Mouse (Mus musculus) liver, embryonic 14.5 days (tissue): ENCODE measurements at regions not wholly inside any gene's neighbourhood (a gene's known extent, or its start where the extent isn't known, plus 50 kb on each side); places are given as distances from the start of the nearest gene placed in this dataset.

Experiments used
- ATAC-seq: fragments of 200-750 bp; cut with Nextera tagmentation; 2 replicates; pipeline ENCODE4 v1.8.0; 2017; ENCODE audit warnings: moderate number of reproducible peaks, mild to moderate bottlenecking, moderate library complexity; ENCODE audit not compliant: insufficient read depth
- DNase-seq, 3 experiments: peaks; one replicate each; pipeline ENCODE4 v3.0.0-alpha.2; 2012 to 2013; ENCODE audit warnings: low read depth in 3 of 3, low spot score in 3 of 3
- H3K27ac ChIP-seq: fragments of 300-500 bp; sonication (generic); 2 replicates; pipeline ENCODE4 v1.5.1; 2014; ENCODE audit warnings: moderate library complexity, mild to moderate bottlenecking, control low read depth, inconsistent platforms
- H3K27me3 ChIP-seq: fragments of 300-500 bp; sonication (generic); 2 replicates; pipeline ENCODE4 v1.6.1; 2014; ENCODE audit warnings: mild to moderate bottlenecking, low read length, moderate library complexity; ENCODE audit not compliant: control insufficient read depth, insufficient read depth
- H3K36me3 ChIP-seq: fragments of 300-500 bp; sonication (generic); replicated peaks from 2 replicates; pipeline ENCODE4 v1.6.1; 2014; ENCODE audit warnings: low read depth; ENCODE audit not compliant: control insufficient read depth, insufficient read depth
- H3K4me1 ChIP-seq, 2 experiments: fragments of 200-500 bp in 1 of 2; fragments of 300-500 bp in 1 of 2; sonication (generic) in 1 of 2; replicated peaks; 2 replicates each; pipeline ENCODE4 v1.6.1; 2012 to 2014; ENCODE audit warnings: antibody characterized with exemption in 1 of 2, inconsistent platforms in 1 of 2, low read length in 1 of 2; ENCODE audit not compliant: control insufficient read depth in 2 of 2, insufficient read depth in 2 of 2
- H3K4me2 ChIP-seq: fragments of 300-500 bp; sonication (generic); 2 replicates; pipeline ENCODE4 v1.6.1; 2014; ENCODE audit warnings: low read depth, mild to moderate bottlenecking, control low read depth, moderate library complexity
- H3K4me3 ChIP-seq, 2 experiments: fragments of 200-500 bp in 1 of 2; fragments of 300-500 bp in 1 of 2; sonication (generic) in 1 of 2; 2 replicates each; pipeline ENCODE4 v1.5.1; 2012 to 2014; ENCODE audit warnings: low read depth in 2 of 2, low read length in 2 of 2, mild to moderate bottlenecking in 2 of 2, control low read depth in 1 of 2, inconsistent platforms in 1 of 2, moderate library complexity in 1 of 2; ENCODE audit not compliant: insufficient read depth in 1 of 2
- H3K9ac ChIP-seq: fragments of 300-500 bp; sonication (generic); replicated peaks from 2 replicates; pipeline ENCODE4 v1.6.1; 2014; ENCODE audit warnings: mild to moderate bottlenecking, control low read depth, moderate library complexity
- H3K9me3 ChIP-seq: fragments of 300-500 bp; sonication (generic); 2 replicates; pipeline ENCODE4 v1.6.1; 2016; ENCODE audit warnings: low read length, mixed read lengths; ENCODE audit not compliant: control insufficient read depth
- CTCF ChIP-seq: IDR thresholded peaks from 2 replicates; pipeline ENCODE4 v1.5.1; 2016; ENCODE audit warnings: antibody characterized with exemption, low read depth, control low read depth
- EP300 ChIP-seq: IDR thresholded peaks from 2 replicates; pipeline ENCODE4 v1.6.1; 2016; ENCODE audit warnings: antibody characterized with exemption, low read depth
- WGBS: fragments of 180-500 bp; shearing (Covaris S2); extraction: QIAGEN DNeasy Blood & Tissue Kit; methylation state at CpG from one replicate; pipeline ENCODE4 v1.1.7; 2014; ENCODE audit not compliant: insufficient replicate concordance; 5-methylcytosine and 5-hydroxymethylcytosine counted together

- no peak overlapping the region for H3K9ac ChIP-seq
- no peak for ATAC-seq
- TF ChIP-seq EP300 (no peak), CTCF (no peak)
- no peaks in the 10 kb centered on the region for H3K27me3 ChIP-seq
- H3K9me3 ChIP-seq: no peaks in the 10 kb centered on the region
- no peak overlapping the region for H3K4me3 ChIP-seq
- H3K4me1 ChIP-seq: no peaks in the 10 kb centered on the region
- no peak overlapping the region for H3K27ac ChIP-seq
- DNase-seq: no peak
- WGBS: 39% methylated on average over 3 of the region's 3 CpGs
- H3K36me3 ChIP-seq: no peaks in the 10 kb centered on the region
- no peak overlapping the region for H3K4me2 ChIP-seq
Measured at GRCm38 (mm10) chr3:149736069-149736468, 745.7 kb upstream of the Adgrl2 start.

GRCm38 (mm10) chr3:149726212-149726611 is 735.9 kb upstream of the Adgrl2 start:
- no peak for ATAC-seq
- Histone ChIP-seq H3K4me3 (no peak overlapping the region), H3K27ac (no peak overlapping the region), H3K27me3 (no peaks in the 10 kb centered on the region), H3K4me1 (no peaks in the 10 kb centered on the region), H3K9ac (no peak overlapping the region), H3K4me2 (no peak overlapping the region), H3K9me3 (no peaks in the 10 kb centered on the region), H3K36me3 (no peaks in the 10 kb centered on the region)
- DNase-seq: no peak
- TF ChIP-seq EP300 (no peak), CTCF (no peak)
- 60% methylated on average over 4 of the region's 4 CpGs for WGBS

- H3K9me3 ChIP-seq: no peaks in the 10 kb centered on the region
- H3K27me3 ChIP-seq: no peaks in the 10 kb centered on the region
- no peak overlapping the region for H3K9ac ChIP-seq
- H3K27ac ChIP-seq: no peak overlapping the region
- DNase-seq (no peak), ATAC-seq (no peak)
- H3K36me3 ChIP-seq: no peaks in the 10 kb centered on the region
- TF ChIP-seq CTCF: no peak
- TF ChIP-seq EP300: no peak
- WGBS: 63% methylated on average over 3 of the region's 3 CpGs
- H3K4me2 ChIP-seq: no peak overlapping the region
- H3K4me3 ChIP-seq: no peak overlapping the region
- H3K4me1 ChIP-seq: no peaks in the 10 kb centered on the region
Measured at GRCm38 (mm10) chr3:149724879-149725278, 734.5 kb upstream of the Adgrl2 start.

- DNase-seq: no peak
- ATAC-seq: no peak
- H3K9ac ChIP-seq: no peak overlapping the region
- TF ChIP-seq CTCF (no peak), EP300 (no peak)
- no peaks in the 10 kb centered on the region for H3K36me3 ChIP-seq
- H3K9me3 ChIP-seq: no peaks in the 10 kb centered on the region
- H3K27ac ChIP-seq: no peak overlapping the region
- no peak overlapping the region for H3K4me2 ChIP-seq
- H3K4me1 ChIP-seq: no peaks in the 10 kb centered on the region
- no peak overlapping the region for H3K4me3 ChIP-seq
- WGBS: 56% methylated on average over 4 of the region's 4 CpGs
- no peaks in the 10 kb centered on the region for H3K27me3 ChIP-seq
Measured at GRCm38 (mm10) chr3:149721832-149722231, 731.5 kb upstream of the Adgrl2 start.

GRCm38 (mm10) chr3:149720306-149720705 is 730.0 kb upstream of the Adgrl2 start:
- WGBS: 69% methylated on average over 6 of the region's 6 CpGs
- Histone ChIP-seq H3K36me3 (no peaks in the 10 kb centered on the region), H3K27me3 (no peaks in the 10 kb centered on the region), H3K4me1 (no peaks in the 10 kb centered on the region), H3K4me2 (no peak overlapping the region), H3K4me3 (no peak overlapping the region), H3K9me3 (no peaks in the 10 kb centered on the region), H3K9ac (no peak overlapping the region), H3K27ac (no peak overlapping the region)
- no peak for ATAC-seq
- no peak for DNase-seq
- TF ChIP-seq CTCF: no peak
- TF ChIP-seq EP300: no peak
